Mouse (Mus musculus) embryonic facial prominence, embryonic 13.5 days (tissue): Measurements from ENCODE around the gene Gm14137. TPM values are rescaled to one million over a fixed set of nuclear protein-coding genes. Genes with fewer than 3 reads are reported as not detected.

Source experiments
- ATAC-seq: fragments of 200-750 bp; cut with Nextera tagmentation; 2 replicates; pipeline ENCODE4 v1.8.0; 2017; ENCODE audit warnings: low read depth; ENCODE audit not compliant: insufficient number of reproducible peaks, insufficient read depth, low FRiP score, low TSS enrichment
- H3K27ac ChIP-seq: fragments of 300-500 bp; sonication (generic); 2 replicates; pipeline ENCODE4 v1.5.1; 2015; ENCODE audit warnings: moderate library complexity, mild to moderate bottlenecking, inconsistent platforms
- H3K27me3 ChIP-seq: fragments of 300-500 bp; sonication (generic); 2 replicates; pipeline ENCODE4 v1.6.1; 2015; ENCODE audit warnings: mild to moderate bottlenecking, inconsistent platforms
- H3K36me3 ChIP-seq: fragments of 300-500 bp; sonication (generic); 2 replicates; pipeline ENCODE4 v1.6.1; 2015; ENCODE audit warnings: mild to moderate bottlenecking, inconsistent platforms
- H3K4me1 ChIP-seq: fragments of 300-500 bp; sonication (generic); 2 replicates; pipeline ENCODE4 v1.6.1; 2015; ENCODE audit warnings: inconsistent platforms
- H3K4me2 ChIP-seq: fragments of 300-500 bp; sonication (generic); 2 replicates; pipeline ENCODE4 v1.6.1; 2015; ENCODE audit warnings: moderate library complexity, mild to moderate bottlenecking, inconsistent platforms
- H3K4me3 ChIP-seq: fragments of 300-500 bp; sonication (generic); 2 replicates; pipeline ENCODE4 v1.5.1; 2015; ENCODE audit warnings: mild to moderate bottlenecking, inconsistent platforms
- H3K9ac ChIP-seq: fragments of 300-500 bp; sonication (generic); 2 replicates; pipeline ENCODE4 v1.6.1; 2015; ENCODE audit warnings: mild to moderate bottlenecking, inconsistent platforms
- H3K9me3 ChIP-seq: fragments of 300-500 bp; sonication (generic); 2 replicates; pipeline ENCODE4 v1.6.1; 2016; ENCODE audit warnings: inconsistent platforms
- WGBS: fragments of 180-500 bp; shearing (Covaris S2); methylation state at CpG from one replicate; pipeline ENCODE4 v1.1.7; 2015; ENCODE audit warnings: mixed read lengths; 5-methylcytosine and 5-hydroxymethylcytosine counted together
- polyA plus RNA-seq: library from polyadenylated mRNA; unstranded; fragments of >200 nt; fragmentation: Nextera tagmentation; extraction: Ambion mirVana; gene quantifications from 2 replicates; pipeline ENCODE4 v1.2.1, GENCODE M21; 2015

Gene Gm14137
- polyA plus RNA-seq, 1 experiment from 2014 or later: 1.0 TPM

DNA sequence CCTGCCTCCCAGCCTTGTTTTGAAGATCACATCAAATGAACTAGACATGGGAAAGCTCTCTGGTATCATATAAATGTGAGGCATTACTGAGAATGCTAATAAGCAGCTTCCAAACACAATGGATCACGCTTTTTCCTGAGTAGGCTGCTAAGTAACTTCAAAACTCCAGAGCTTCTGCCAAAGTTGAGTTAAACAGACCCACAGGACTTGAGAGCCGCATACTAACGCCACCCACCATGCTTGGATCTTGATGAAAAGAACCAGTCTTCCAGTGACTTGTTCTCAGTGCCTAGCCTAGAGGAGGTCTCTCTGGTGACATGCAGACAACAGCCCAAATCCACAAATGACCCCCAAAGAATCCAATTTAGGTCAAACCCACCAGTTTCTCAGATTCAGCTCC lies 24.6 kb downstream of the Gm14137 start:
- Histone ChIP-seq H3K4me2 (no peak overlapping the region), H3K27ac (0 out of 2 replicates have a peak overlapping the region, but pooled peaks have one; percentile 14), H3K9me3 (no peaks in the 10 kb centered on the region), H3K4me1 (peaks cover 38% of the 10 kb centered on the region), H3K36me3 (no peaks in the 10 kb centered on the region), H3K4me3 (no peak overlapping the region), H3K9ac (no peak overlapping the region), H3K27me3 (no peaks in the 10 kb centered on the region)
- ATAC-seq: no peak
- 59% methylated on average over 3 of the region's 3 CpGs for WGBS

DNA sequence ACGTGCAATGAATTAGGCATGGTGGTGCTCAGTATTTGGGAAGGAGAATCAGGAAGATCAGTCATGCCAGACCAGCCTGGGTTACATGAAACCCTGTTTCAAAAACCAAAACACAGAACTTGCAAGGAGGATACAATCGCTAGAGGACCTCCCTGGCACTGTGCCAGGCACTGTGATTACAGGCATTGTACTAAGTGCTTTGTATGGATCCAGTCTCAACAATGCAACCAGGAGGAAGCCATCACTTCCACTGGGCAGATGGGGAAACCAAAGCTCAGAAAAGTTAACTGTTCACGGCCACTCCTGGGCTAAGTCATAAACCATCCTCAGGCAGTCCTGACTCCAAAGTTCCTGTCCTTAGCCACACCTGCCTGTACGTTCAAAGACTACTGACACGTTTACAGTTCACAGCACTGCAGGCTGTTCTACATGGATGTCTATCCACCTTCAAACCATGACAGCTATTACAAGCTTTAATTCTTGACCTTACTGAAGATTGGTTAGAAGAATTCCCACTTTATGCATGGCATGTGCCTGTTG lies 28.7 kb downstream of the Gm14137 start:
- H3K9me3 ChIP-seq: no peaks in the 10 kb centered on the region
- H3K27ac ChIP-seq: peak overlapping the region; percentile 39
- H3K36me3 ChIP-seq: no peaks in the 10 kb centered on the region
- WGBS: 45% methylated on average over 5 of the region's 5 CpGs
- H3K4me2 ChIP-seq: no peak overlapping the region
- H3K9ac ChIP-seq: no peak overlapping the region
- ATAC-seq: no peak
- no peaks in the 10 kb centered on the region for H3K27me3 ChIP-seq
- peaks cover 25% of the 10 kb centered on the region for H3K4me1 ChIP-seq
- no peak overlapping the region for H3K4me3 ChIP-seq

DNA sequence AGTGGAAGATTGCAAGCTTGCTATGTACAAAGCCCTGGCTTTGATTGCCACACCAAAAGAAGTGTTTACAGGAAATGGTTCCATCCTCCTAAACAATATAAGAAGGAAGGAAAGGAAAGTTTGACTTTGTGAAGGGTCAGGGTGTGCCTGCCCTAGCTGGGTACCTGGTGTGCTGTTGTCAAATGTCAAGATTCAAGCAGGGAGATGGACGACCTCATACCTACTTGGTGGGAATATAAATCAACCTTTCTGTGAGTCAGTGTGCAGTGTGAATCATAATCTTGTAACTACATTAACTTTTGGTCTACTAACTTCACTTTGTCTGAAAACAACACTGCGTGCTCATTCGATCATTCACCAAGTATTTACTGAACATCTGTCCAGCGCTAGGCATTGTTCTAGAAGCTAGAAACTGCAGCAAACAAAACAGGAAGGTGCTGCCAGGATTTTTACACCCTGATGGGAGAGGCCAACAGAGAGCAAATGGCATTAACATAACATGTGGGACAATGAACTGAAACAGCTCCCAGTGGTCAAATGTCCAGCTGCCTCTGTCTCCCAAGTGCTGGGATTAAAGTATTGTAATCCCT lies 29.7 kb downstream of the Gm14137 start:
- H3K27me3 ChIP-seq: no peaks in the 10 kb centered on the region
- WGBS: 85% methylated on average over 4 of the region's 4 CpGs
- no peaks in the 10 kb centered on the region for H3K9me3 ChIP-seq
- ATAC-seq: no peak
- H3K4me2 ChIP-seq: no peak overlapping the region
- no peak overlapping the region for H3K27ac ChIP-seq
- H3K4me1 ChIP-seq: peaks cover 17% of the 10 kb centered on the region
- no peaks in the 10 kb centered on the region for H3K36me3 ChIP-seq
- no peak overlapping the region for H3K9ac ChIP-seq
- no peak overlapping the region for H3K4me3 ChIP-seq

DNA sequence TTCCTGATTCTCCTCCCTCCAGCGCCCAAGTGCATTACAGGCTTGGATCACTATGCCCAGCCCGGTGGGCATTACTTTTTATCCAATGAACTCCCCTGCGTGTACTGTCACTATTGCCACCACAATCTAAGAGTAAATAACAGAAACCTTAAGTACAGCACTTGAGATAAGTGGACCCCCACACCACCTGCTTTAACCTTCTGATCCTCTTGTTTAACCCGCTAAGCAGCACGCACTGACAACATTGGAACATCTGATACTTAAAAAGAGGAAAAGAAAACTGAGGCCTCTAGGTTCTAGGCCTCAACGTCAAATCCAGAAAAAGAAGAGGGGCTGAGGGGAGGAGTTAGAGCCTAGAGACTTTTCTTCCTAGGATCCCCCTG lies 33.6 kb downstream of the Gm14137 start:
- H3K4me2 ChIP-seq: peak overlapping the region; percentile 69
- WGBS: 19% methylated on average over 6 of the region's 6 CpGs
- no peak for ATAC-seq
- no peaks in the 10 kb centered on the region for H3K9me3 ChIP-seq
- peaks cover 28% of the 10 kb centered on the region for H3K36me3 ChIP-seq
- H3K9ac ChIP-seq: peak overlapping the region; percentile 81
- H3K4me3 ChIP-seq: peak overlapping the region; percentile 68
- peak overlapping the region; percentile 90 for H3K27ac ChIP-seq
- peaks cover 13% of the 10 kb centered on the region for H3K4me1 ChIP-seq
- H3K27me3 ChIP-seq: no peaks in the 10 kb centered on the region

DNA sequence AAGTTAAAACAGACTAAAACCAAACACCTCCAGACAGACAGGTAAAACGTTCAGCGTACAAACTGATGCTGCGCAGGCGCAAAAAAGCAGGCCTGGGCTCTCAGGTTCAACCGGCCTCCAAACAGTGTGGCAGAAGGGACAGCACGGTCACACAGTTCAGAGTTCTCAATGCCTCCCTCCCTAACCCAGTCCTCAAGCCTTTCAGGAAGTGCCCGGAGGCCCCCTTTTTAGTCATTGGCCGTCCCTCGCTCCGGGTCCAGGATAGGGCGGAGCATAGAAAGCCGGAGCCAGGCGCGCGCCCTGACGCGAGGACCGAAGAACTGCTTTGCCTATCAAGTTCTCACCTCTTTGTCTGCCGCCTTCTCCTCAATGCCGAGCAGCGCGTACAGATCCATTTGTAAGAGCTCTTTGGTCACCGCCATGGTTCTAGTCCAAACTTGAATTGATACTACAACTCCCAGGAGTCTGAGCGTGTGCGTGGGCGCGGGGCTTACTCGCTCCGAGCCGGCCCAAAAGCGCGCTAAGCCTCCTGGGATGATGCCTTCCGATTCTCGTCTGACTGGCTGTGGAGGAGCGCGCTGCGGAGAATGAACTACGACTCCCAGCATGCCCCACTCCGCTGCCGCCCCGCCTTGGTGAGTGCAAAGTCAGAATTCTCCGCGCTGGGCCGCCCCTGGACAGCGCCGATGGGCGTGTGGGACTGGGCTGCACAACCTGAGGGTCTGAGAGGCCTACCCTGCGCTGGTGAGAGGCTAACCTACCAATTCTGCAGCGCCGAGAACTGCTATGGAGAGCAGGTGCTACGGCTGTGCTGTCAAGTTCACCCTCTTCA lies 34.3 kb downstream of the Gm14137 start, which contains the start of the genes Zfyve19 and Dnajc17:
Gene Zfyve19, plus strand, starts transcription at position 274 of the 832 bp plus-strand sequence.
Gene Dnajc17, minus strand, starts transcription at position 452 of the 832 bp plus-strand sequence.
- H3K27ac ChIP-seq: peak within 1 kb of the TSS; percentile 90
- H3K36me3 ChIP-seq: peaks cover 33% of the 10 kb centered on the region
- ATAC-seq: peak; percentile 97
- no peaks in the 10 kb centered on the region for H3K27me3 ChIP-seq
- under 1% methylated on average over 51 of the region's 51 CpGs for WGBS
- H3K9ac ChIP-seq: peak within 1 kb of the TSS; percentile 81
- peak within 1 kb of the TSS; percentile 68 for H3K4me3 ChIP-seq
- H3K4me1 ChIP-seq: peaks cover 12% of the 10 kb centered on the region
- H3K9me3 ChIP-seq: no peaks in the 10 kb centered on the region
- peak within 1 kb of the TSS; percentile 69 for H3K4me2 ChIP-seq

DNA sequence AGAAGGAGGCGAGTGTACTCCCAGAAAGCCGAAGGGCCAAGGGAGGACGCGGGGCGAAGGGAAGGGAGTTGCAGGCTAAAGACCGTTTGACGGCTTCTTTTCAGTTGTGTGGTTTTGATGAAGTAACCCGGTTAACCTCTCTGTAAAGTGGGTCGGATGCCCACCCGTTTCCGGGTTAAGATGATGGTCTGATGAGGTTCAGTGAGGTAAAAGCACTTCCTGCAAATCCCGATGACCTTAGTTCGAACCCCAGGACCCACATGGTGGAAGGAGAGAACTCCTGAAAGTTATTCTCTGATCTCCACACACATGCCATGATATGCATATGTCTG lies 34.8 kb downstream of the Gm14137 start:
- Histone ChIP-seq H3K4me2 (peak overlapping the region; percentile 69), H3K9ac (peak overlapping the region; percentile 81), H3K36me3 (peaks cover 36% of the 10 kb centered on the region), H3K27ac (no peak overlapping the region; the same call in 1 of the 2 replicates), H3K4me3 (peak overlapping the region; percentile 68), H3K9me3 (no peaks in the 10 kb centered on the region), H3K27me3 (no peaks in the 10 kb centered on the region), H3K4me1 (peaks cover 12% of the 10 kb centered on the region)
- ATAC-seq: no peak
- WGBS: 1% methylated on average over 13 of the region's 13 CpGs

Other genes with a start within 250 kb of the Gm14137 start
- 48.8 and 54.9 TPM in 2 replicates for gene Chst14, start 248.0 kb upstream of the Gm14137 start, polyA plus RNA-seq
- gene Ccdc32, start 145.1 kb upstream of the Gm14137 start, polyA plus RNA-seq: 25.4 and 25.7 TPM in 2 replicates
- 4.2 and 4.9 TPM in 2 replicates for gene Rpusd2, start 139.7 kb upstream of the Gm14137 start, polyA plus RNA-seq
- gene Knl1, start 127.4 kb upstream of the Gm14137 start, polyA plus RNA-seq: 56.7 and 58.6 TPM in 2 replicates
- 49.7 and 56.9 TPM in 2 replicates for gene Rad51, start 61.7 kb upstream of the Gm14137 start, polyA plus RNA-seq
- gene Rmdn3, start 17.5 kb upstream of the Gm14137 start, polyA plus RNA-seq: 37.5 and 40.9 TPM in 2 replicates
- gene Gchfr, start 6.7 kb upstream of the Gm14137 start, polyA plus RNA-seq: 3.2 and 4.7 TPM in 2 replicates
- gene Zfyve19, start 34.1 kb downstream of the Gm14137 start, polyA plus RNA-seq: 51.3 and 60.6 TPM in 2 replicates
- 25.3 and 31.1 TPM in 2 replicates for gene Dnajc17, start 34.3 kb downstream of the Gm14137 start, polyA plus RNA-seq
- 0.28 and 0.47 TPM in 2 replicates for gene Ppp1r14d, start 55.4 kb downstream of the Gm14137 start, polyA plus RNA-seq
- 15.3 and 15.4 TPM in 2 replicates for gene Spint1, start 62.9 kb downstream of the Gm14137 start, polyA plus RNA-seq
- gene Rhov, start 96.8 kb downstream of the Gm14137 start, polyA plus RNA-seq: 16.7 and 17.9 TPM in 2 replicates
- 20.1 and 20.7 TPM in 2 replicates for gene Vps18, start 114.2 kb downstream of the Gm14137 start, polyA plus RNA-seq
- gene Dll4, start 151.3 kb downstream of the Gm14137 start, polyA plus RNA-seq: 4.2 and 4.6 TPM in 2 replicates
- gene Chac1, start 176.7 kb downstream of the Gm14137 start, polyA plus RNA-seq: 1.7 and 1.8 TPM in 2 replicates